20 mouse cellular contexts compared by ENCODE assay signal in genomic region chr17:12273032-12273431, GRCm38 (mm10).
"Had no signal": no experiment of that assay in that cellular context is flagged by ENCODE, and none has a peak within 500 bp of the region (broad histone marks: within the 10 kb centered on the region; RNA-seq: fewer than 3 reads in every experiment).

No protein-coding gene starts in this region.

- H3K4me3 ChIP-seq: lung, embryonic 15.5 days; midbrain, embryonic 10.5 days; midbrain, embryonic 12.5 days; myocyte; neural tube, embryonic 13.5 days; neural tube, embryonic 15.5 days had no signal

- H3K9ac ChIP-seq: liver, postnatal 0 days; lung, embryonic 15.5 days; midbrain, embryonic 12.5 days; neural tube, embryonic 13.5 days; neural tube, embryonic 15.5 days had no signal

- DNase-seq: liver, postnatal 0 days; lung, adult 2 months; lung, postnatal 10 days; lung, postnatal 4 days; midbrain, embryonic 14.5 days; retina, postnatal 1 day; right cerebral cortex, adult 18-20 months; right cerebral cortex, postnatal 25 days; right cerebral cortex, postnatal 4 days; spleen, adult 18-20 months; thymus, adult 2 months; thymus, postnatal 25 days; thymus, postnatal 4 days had no signal

- ATAC-seq: liver, postnatal 0 days; midbrain, embryonic 16.5 days had no signal

- H3K9me3 ChIP-seq: lung, embryonic 15.5 days; midbrain, embryonic 10.5 days; midbrain, embryonic 12.5 days; neural tube, embryonic 13.5 days; neural tube, embryonic 15.5 days had no signal

- H3K4me1 ChIP-seq: lung, embryonic 15.5 days; midbrain, embryonic 12.5 days had no signal

- H3K27me3 ChIP-seq: lung, embryonic 15.5 days; midbrain, embryonic 12.5 days; neural tube, embryonic 13.5 days; neural tube, embryonic 15.5 days had no signal

- H3K4me2 ChIP-seq: lung, embryonic 15.5 days; midbrain, embryonic 12.5 days; neural tube, embryonic 13.5 days; neural tube, embryonic 15.5 days had no signal

- H3K27ac ChIP-seq: lung, embryonic 15.5 days; midbrain, embryonic 10.5 days; midbrain, embryonic 12.5 days; neural tube, embryonic 13.5 days; neural tube, embryonic 15.5 days had no signal
